Mouse (Mus musculus): ENCODE data around the gene Sco2. TPM values are rescaled to one million over a fixed set of nuclear protein-coding genes. Genes with fewer than 3 reads are reported as not detected.

Gene Sco2
- polyA plus RNA-seq, 1 experiment from 2014 or later, result 9.7 TPM

DNA sequence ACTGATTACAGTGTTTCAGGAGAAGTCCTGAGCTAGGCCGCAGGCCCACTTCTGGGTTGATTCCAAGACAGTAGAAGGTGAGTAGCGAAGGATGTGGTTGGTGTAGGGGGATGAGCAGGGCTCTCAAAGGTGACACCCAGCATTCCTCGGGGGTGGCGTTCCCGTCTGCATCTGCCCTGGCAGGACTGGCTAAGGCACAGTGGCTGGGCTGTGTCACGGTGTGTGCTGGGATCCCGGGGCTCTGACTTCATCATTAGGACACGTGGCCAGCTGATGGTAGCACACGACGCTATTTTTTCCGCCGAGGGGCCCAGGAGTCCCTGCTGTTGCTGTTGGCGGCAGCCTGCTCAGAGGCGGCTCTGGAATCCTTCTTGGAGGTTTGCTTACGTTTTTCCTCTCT is 22.3 kb downstream of the Sco2 start:
- no peaks in the 10 kb centered on the region for H3K9me3 ChIP-seq (ENCODE audit: control insufficient read depth, low read length)
- peaks cover 9% of the 10 kb centered on the region for H3K4me1 ChIP-seq (replicated peaks; ENCODE audit: control insufficient read depth, insufficient read depth, low read length)
- H3K9ac ChIP-seq (ENCODE audit: low read depth, low read length), result no peak overlapping the region
- ATAC-seq (replicated peaks; ENCODE audit: low FRiP score) (no peak), DNase-seq (ENCODE audit: low spot score) (no peak)
- no peak overlapping the region for H3K4me3 ChIP-seq (ENCODE audit: low read depth, low read length)
- H3K27ac ChIP-seq (ENCODE audit: low read depth, low read length), result no peak overlapping the region
- 93% methylated on average over 15 of the region's 15 CpGs for WGBS
- no peaks in the 10 kb centered on the region for H3K27me3 ChIP-seq (replicated peaks; ENCODE audit: control insufficient read depth, insufficient read depth, low read length)
- H3K4me2 ChIP-seq, result no peak overlapping the region
- peaks cover 39% of the 10 kb centered on the region for H3K36me3 ChIP-seq (ENCODE audit: control insufficient read depth, insufficient read depth, low read length)

DNA sequence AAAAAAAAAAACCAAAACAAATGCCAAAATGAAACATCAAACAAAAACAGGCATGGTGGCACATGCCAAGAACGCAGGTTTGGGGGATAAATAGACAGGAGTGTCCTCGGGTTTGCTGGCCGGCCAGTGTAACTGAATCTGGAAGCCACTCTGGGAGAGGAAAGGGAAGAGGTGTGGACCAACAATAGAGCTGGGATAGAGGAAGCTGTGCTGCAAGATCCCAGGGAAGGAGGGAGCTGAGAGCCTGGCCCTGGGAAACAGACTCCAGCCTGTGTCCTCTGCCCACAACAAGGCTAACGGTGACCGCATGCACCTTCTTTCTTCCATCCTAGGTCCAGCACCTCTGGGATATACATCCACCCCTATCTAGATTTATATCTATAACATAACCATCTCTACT is 23.2 kb downstream of the Sco2 start:
- Histone ChIP-seq H3K27me3 (replicated peaks; ENCODE audit: control insufficient read depth, insufficient read depth, low read length) (no peaks in the 10 kb centered on the region), H3K9me3 (ENCODE audit: control insufficient read depth, low read length) (no peaks in the 10 kb centered on the region), H3K9ac (ENCODE audit: low read depth, low read length) (no peak overlapping the region), H3K4me2 (no peak overlapping the region), H3K27ac (ENCODE audit: low read depth, low read length) (no peak overlapping the region), H3K4me1 (replicated peaks; ENCODE audit: control insufficient read depth, insufficient read depth, low read length) (peaks cover 9% of the 10 kb centered on the region), H3K36me3 (ENCODE audit: control insufficient read depth, insufficient read depth, low read length) (peaks cover 39% of the 10 kb centered on the region), H3K4me3 (ENCODE audit: low read depth, low read length) (no peak overlapping the region)
- DNase-seq (ENCODE audit: low spot score), result no peak
- ATAC-seq (replicated peaks; ENCODE audit: low FRiP score), result no peak
- WGBS, result 80% methylated on average over 5 of the region's 5 CpGs

DNA sequence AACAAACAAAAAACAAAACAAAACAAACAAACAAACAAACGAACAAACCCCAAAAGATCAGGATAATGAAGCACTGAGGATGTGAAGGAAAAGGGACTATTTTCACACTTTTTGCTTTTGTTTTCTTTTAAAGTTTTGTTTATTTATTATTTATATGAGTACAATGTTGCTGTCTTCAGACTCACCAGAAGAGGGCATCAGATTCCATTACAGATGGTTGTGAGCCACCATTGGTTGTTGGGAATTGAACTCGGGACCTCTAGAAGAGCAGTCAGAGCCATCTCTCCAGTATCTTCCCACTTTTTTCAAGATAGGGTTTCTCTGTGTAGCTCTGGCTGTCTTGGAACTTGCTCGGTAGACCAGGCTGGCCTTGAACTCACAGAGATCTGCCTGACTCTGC is 30.3 kb downstream of the Sco2 start:
- DNase-seq (ENCODE audit: low spot score) (no peak), ATAC-seq (replicated peaks; ENCODE audit: low FRiP score) (no peak)
- Histone ChIP-seq H3K4me3 (ENCODE audit: low read depth, low read length) (no peak overlapping the region), H3K9me3 (ENCODE audit: control insufficient read depth, low read length) (no peaks in the 10 kb centered on the region), H3K27me3 (replicated peaks; ENCODE audit: control insufficient read depth, insufficient read depth, low read length) (no peaks in the 10 kb centered on the region), H3K27ac (ENCODE audit: low read depth, low read length) (no peak overlapping the region), H3K4me1 (replicated peaks; ENCODE audit: control insufficient read depth, insufficient read depth, low read length) (no peaks in the 10 kb centered on the region), H3K9ac (ENCODE audit: low read depth, low read length) (no peak overlapping the region), H3K36me3 (ENCODE audit: control insufficient read depth, insufficient read depth, low read length) (0 out of 2 replicates have a peak, but pooled peaks cover 2% of the 10 kb centered on the region), H3K4me2 (no peak overlapping the region)
- WGBS, result 74% methylated on average over 3 of the region's 3 CpGs

DNA sequence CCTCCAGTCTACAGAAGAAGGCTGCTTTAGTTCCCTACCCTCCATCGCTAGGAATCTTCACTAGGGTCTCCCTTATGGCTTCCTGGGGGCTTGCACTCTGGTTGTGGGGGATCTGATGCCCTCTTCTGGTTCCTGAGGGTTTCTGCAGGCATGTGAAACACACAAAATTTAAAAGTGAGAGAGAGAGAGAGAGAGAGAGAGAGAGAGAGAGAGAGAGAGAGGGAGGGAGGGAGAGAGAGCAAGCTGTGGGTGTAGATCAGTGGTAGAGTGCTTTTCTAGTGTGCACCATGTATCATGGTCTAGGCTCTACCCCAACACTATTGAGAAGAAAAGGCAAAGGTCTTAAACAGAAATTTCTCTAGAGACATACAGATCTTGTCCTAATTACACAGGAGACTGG is 32.0 kb downstream of the Sco2 start:
- H3K4me1 ChIP-seq (replicated peaks; ENCODE audit: control insufficient read depth, insufficient read depth, low read length), result no peaks in the 10 kb centered on the region
- ATAC-seq (replicated peaks; ENCODE audit: low FRiP score) (no peak), DNase-seq (ENCODE audit: low spot score) (no peak)
- no peaks in the 10 kb centered on the region for H3K36me3 ChIP-seq (ENCODE audit: control insufficient read depth, insufficient read depth, low read length)
- no peak overlapping the region for H3K27ac ChIP-seq (ENCODE audit: low read depth, low read length)
- no peak overlapping the region for H3K4me2 ChIP-seq
- no peak overlapping the region for H3K9ac ChIP-seq (ENCODE audit: low read depth, low read length)
- 60% methylated on average over 1 of the region's 1 CpGs for WGBS
- no peaks in the 10 kb centered on the region for H3K9me3 ChIP-seq (ENCODE audit: control insufficient read depth, low read length)
- H3K27me3 ChIP-seq (replicated peaks; ENCODE audit: control insufficient read depth, insufficient read depth, low read length), result no peaks in the 10 kb centered on the region
- H3K4me3 ChIP-seq (ENCODE audit: low read depth, low read length), result no peak overlapping the region

DNA sequence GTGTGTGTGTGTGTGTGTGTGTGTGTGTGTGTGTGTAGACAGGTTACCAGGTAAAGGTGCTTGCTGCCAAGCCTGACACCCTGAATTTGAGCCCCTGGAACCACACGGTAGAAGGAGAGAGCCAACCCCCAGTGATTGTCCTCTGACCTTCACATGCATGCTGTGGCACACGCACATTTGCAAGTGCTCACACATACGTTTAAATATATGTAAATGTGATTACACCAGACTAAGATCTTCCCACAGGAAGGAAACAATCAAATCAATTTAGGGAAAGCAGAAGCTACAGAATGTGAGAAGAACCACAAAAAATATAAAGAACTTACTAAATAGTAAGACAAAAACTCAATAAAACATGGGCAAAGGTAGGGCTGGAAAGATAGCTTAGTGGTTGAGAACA is 33.5 kb downstream of the Sco2 start:
- Histone ChIP-seq H3K4me3 (ENCODE audit: low read depth, low read length) (no peak overlapping the region), H3K27me3 (replicated peaks; ENCODE audit: control insufficient read depth, insufficient read depth, low read length) (no peaks in the 10 kb centered on the region), H3K4me2 (no peak overlapping the region), H3K4me1 (replicated peaks; ENCODE audit: control insufficient read depth, insufficient read depth, low read length) (no peaks in the 10 kb centered on the region), H3K27ac (ENCODE audit: low read depth, low read length) (no peak overlapping the region), H3K36me3 (ENCODE audit: control insufficient read depth, insufficient read depth, low read length) (no peaks in the 10 kb centered on the region), H3K9ac (ENCODE audit: low read depth, low read length) (no peak overlapping the region), H3K9me3 (ENCODE audit: control insufficient read depth, low read length) (no peaks in the 10 kb centered on the region)
- no peak for DNase-seq (ENCODE audit: low spot score)
- 75% methylated on average over 3 of the region's 3 CpGs for WGBS
- ATAC-seq (replicated peaks; ENCODE audit: low FRiP score), result no peak

DNA sequence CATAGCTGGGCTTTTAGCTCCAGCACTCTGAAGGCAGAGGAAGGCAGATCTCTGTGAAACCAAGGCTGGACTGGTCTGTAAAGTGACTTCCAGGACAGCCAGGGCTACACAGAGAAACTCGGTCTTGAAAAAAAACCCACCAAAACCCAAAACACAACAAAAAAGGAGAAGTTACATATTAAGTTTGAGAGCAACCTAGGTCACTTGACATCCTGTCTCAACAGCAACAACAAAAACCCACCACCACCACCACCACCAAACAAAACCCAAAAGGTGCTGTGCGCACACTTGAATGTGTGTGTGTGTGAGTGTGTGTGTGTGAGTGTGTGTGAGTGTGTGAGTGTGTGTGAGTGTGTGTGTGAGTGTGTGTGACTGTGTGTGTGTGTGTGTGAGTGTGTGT is 34.0 kb downstream of the Sco2 start:
- WGBS, result 65% methylated on average over 2 of the region's 2 CpGs
- H3K4me1 ChIP-seq (replicated peaks; ENCODE audit: control insufficient read depth, insufficient read depth, low read length), result no peaks in the 10 kb centered on the region
- H3K27me3 ChIP-seq (replicated peaks; ENCODE audit: control insufficient read depth, insufficient read depth, low read length), result no peaks in the 10 kb centered on the region
- no peak overlapping the region for H3K27ac ChIP-seq (ENCODE audit: low read depth, low read length)
- no peaks in the 10 kb centered on the region for H3K9me3 ChIP-seq (ENCODE audit: control insufficient read depth, low read length)
- no peak overlapping the region for H3K9ac ChIP-seq (ENCODE audit: low read depth, low read length)
- no peak overlapping the region for H3K4me3 ChIP-seq (ENCODE audit: low read depth, low read length)
- no peak overlapping the region for H3K4me2 ChIP-seq
- H3K36me3 ChIP-seq (ENCODE audit: control insufficient read depth, insufficient read depth, low read length), result no peaks in the 10 kb centered on the region
- no peak for ATAC-seq (replicated peaks; ENCODE audit: low FRiP score)
- DNase-seq (ENCODE audit: low spot score), result no peak

DNA sequence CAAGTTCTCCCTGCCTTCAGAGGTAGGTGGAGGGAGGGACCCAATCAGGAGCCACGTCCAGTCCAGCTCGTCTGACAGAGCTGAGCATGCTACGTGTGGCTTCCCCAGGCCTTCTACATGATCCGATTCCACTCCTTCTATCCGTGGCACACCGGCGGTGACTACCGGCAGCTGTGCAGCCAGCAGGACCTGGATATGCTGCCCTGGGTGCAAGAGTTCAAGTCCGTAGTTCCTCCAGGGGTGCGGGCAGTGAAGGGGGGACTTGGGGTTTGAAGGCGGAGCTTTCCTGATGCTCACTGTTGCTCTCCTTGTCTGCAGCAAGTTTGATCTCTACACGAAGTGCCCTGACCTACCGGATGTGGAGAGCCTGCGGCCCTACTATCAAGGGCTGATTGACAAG is 37.2 kb downstream of the Sco2 start:
- ATAC-seq (replicated peaks; ENCODE audit: low FRiP score), result 0 out of 2 replicates have a peak, but pooled peaks have one; percentile 20
- no peaks in the 10 kb centered on the region for H3K36me3 ChIP-seq (ENCODE audit: control insufficient read depth, insufficient read depth, low read length)
- no peak overlapping the region for H3K27ac ChIP-seq (ENCODE audit: low read depth, low read length)
- no peak for DNase-seq (ENCODE audit: low spot score)
- no peak overlapping the region for H3K9ac ChIP-seq (ENCODE audit: low read depth, low read length)
- H3K4me3 ChIP-seq (ENCODE audit: low read depth, low read length), result no peak overlapping the region
- no peaks in the 10 kb centered on the region for H3K9me3 ChIP-seq (ENCODE audit: control insufficient read depth, low read length)
- 74% methylated on average over 14 of the region's 14 CpGs for WGBS
- no peaks in the 10 kb centered on the region for H3K27me3 ChIP-seq (replicated peaks; ENCODE audit: control insufficient read depth, insufficient read depth, low read length)
- H3K4me1 ChIP-seq (replicated peaks; ENCODE audit: control insufficient read depth, insufficient read depth, low read length), result no peaks in the 10 kb centered on the region
- no peak overlapping the region for H3K4me2 ChIP-seq

DNA sequence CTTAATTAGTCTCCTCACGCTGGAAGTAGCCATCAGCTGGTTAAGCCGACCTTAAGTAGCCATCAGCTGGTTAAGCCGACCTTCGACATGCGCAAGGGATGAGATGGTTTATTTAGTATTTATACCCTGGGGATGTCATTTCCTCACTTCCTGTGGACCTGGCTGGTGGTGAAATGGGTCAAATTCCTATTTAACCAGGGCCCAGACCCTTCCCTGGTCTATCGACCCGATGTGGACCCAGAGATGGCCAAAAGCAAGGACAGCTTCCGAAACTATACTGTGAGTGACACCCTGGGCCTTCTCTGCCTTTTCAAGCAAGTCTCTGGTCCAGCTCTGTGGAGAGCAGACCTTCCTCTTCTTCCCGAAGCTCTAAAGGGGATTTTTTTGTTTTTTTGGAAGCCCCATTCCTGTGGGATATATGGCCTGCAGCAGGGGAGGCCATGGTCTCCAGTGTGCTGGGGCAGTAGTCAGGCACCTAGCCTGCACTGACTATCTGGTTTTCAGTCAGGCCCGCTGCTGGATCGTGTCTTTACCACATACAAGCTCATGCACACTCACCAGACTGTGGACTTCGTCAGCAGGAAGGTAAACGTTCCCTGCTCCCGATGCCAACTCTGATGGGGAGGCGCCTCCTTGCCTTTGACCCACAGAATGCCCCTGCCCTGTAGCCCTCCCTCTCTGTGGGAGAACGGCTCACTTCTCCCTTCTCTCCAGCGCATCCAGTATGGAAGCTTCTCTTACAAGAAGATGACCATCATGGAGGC is 38.7 kb downstream of the Sco2 start:
- no peaks in the 10 kb centered on the region for H3K9me3 ChIP-seq (ENCODE audit: control insufficient read depth, low read length)
- ATAC-seq (replicated peaks; ENCODE audit: low FRiP score) (no peak), DNase-seq (ENCODE audit: low spot score) (no peak)
- WGBS, result 81% methylated on average over 17 of the region's 17 CpGs
- H3K27ac ChIP-seq (ENCODE audit: low read depth, low read length), result no peak overlapping the region
- H3K36me3 ChIP-seq (ENCODE audit: control insufficient read depth, insufficient read depth, low read length), result no peaks in the 10 kb centered on the region
- H3K4me1 ChIP-seq (replicated peaks; ENCODE audit: control insufficient read depth, insufficient read depth, low read length), result no peaks in the 10 kb centered on the region
- H3K4me2 ChIP-seq, result no peak overlapping the region
- no peak overlapping the region for H3K9ac ChIP-seq (ENCODE audit: low read depth, low read length)
- no peaks in the 10 kb centered on the region for H3K27me3 ChIP-seq (replicated peaks; ENCODE audit: control insufficient read depth, insufficient read depth, low read length)
- H3K4me3 ChIP-seq (ENCODE audit: low read depth, low read length), result no peak overlapping the region

DNA sequence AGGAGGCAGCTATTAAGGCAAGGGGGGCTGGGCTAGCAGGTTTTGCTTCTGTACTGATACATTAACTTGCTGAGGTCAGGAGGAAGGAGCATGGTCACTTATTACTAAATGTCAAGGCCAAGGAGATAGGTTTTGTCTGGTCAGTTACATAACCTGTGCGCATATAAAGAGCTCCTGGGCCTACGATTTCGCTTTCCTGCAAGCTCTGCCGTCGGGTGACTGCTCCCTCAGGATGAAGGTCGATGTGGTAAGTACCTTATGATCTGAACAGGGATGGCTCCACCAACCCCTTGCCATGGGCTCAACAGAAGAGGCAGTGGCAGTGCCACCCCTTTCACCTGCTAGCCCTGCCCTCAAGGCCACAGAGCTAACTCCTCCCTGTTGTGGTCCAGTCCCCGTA is 39.4 kb downstream of the Sco2 start, which contains the start of gene Miox:
Gene Miox, plus strand, starts transcription at position 128 of the 400 bp plus-strand sequence.
- Histone ChIP-seq H3K4me3 (ENCODE audit: low read depth, low read length) (no peak within 1 kb of the TSS), H3K4me1 (replicated peaks; ENCODE audit: control insufficient read depth, insufficient read depth, low read length) (no peaks in the 10 kb centered on the region), H3K9me3 (ENCODE audit: control insufficient read depth, low read length) (no peaks in the 10 kb centered on the region), H3K27ac (ENCODE audit: low read depth, low read length) (no peak within 1 kb of the TSS), H3K4me2 (no peak within 1 kb of the TSS), H3K27me3 (replicated peaks; ENCODE audit: control insufficient read depth, insufficient read depth, low read length) (no peaks in the 10 kb centered on the region), H3K36me3 (ENCODE audit: control insufficient read depth, insufficient read depth, low read length) (no peaks in the 10 kb centered on the region), H3K9ac (ENCODE audit: low read depth, low read length) (no peak within 1 kb of the TSS)
- DNase-seq (ENCODE audit: low spot score), result no peak
- 88% methylated on average over 7 of the region's 7 CpGs for WGBS
- ATAC-seq (replicated peaks; ENCODE audit: low FRiP score), result no peak

All from liver, embryonic 11.5 days (tissue).